Mouse (Mus musculus) olfactory bulb, adult 2 months (tissue): ENCODE measurements around the gene Rex1bd. TPM values are rescaled to one million over a fixed set of nuclear protein-coding genes. Genes with fewer than 3 reads are reported as not detected.

Source experiments
- H3K27ac ChIP-seq: fragments of 200-500 bp; 2 replicates; pipeline ENCODE4 v1.5.1; 2012; ENCODE audit warnings: low read depth, low read length; ENCODE audit not compliant: insufficient read depth
- H3K4me1 ChIP-seq: fragments of 200-500 bp; 2 replicates; pipeline ENCODE4 v1.6.1; 2012; ENCODE audit warnings: low read length; ENCODE audit not compliant: control insufficient read depth, insufficient read depth
- H3K4me3 ChIP-seq: fragments of 200-500 bp; 2 replicates; pipeline ENCODE4 v1.5.1; 2012; ENCODE audit warnings: mild to moderate bottlenecking, low read depth, low read length, moderate library complexity; ENCODE audit not compliant: insufficient read depth
- CTCF ChIP-seq: fragments of 200-500 bp; IDR thresholded peaks from 2 replicates; pipeline ENCODE4 v1.5.1; 2012; ENCODE audit warnings: low read depth, mild to moderate bottlenecking, low read length, moderate library complexity; ENCODE audit not compliant: insufficient read depth
- POLR2A ChIP-seq: fragments of 200-500 bp; IDR thresholded peaks from 2 replicates; pipeline ENCODE4 v1.6.1; 2012; ENCODE audit warnings: mild to moderate bottlenecking, low read depth, low read length, moderate library complexity; ENCODE audit not compliant: insufficient read depth
- WGBS: fragments of 180-500 bp; shearing (Covaris S2); methylation state at CpG from one replicate; pipeline ENCODE4 v1.1.7; 2018; 5-methylcytosine and 5-hydroxymethylcytosine counted together
- polyA plus RNA-seq: library from polyadenylated mRNA; stranded (reverse); fragments of >200 nt; gene quantifications from 2 replicates; pipeline ENCODE4 v1.2.4, GENCODE M21; 2012; ENCODE audit warnings: low replicate concordance; ENCODE audit not compliant: missing spikeins, insufficient read depth, insufficient read length

Gene Rex1bd
- polyA plus RNA-seq, 1 experiment: not detected

GRCm38 (mm10) chr8:70534281-70534680 is 27.7 kb upstream of the Rex1bd start:
- WGBS: 72% methylated on average over 12 of the region's 12 CpGs
- Histone ChIP-seq H3K4me3 (no peak overlapping the region), H3K27ac (no peak overlapping the region), H3K4me1 (peaks cover 15% of the 10 kb centered on the region)
- TF ChIP-seq CTCF: no peak
- TF ChIP-seq POLR2A: no peak

- 80% methylated on average over 2 of the region's 2 CpGs for WGBS
- no peak for TF ChIP-seq CTCF
- TF ChIP-seq POLR2A: no peak
- H3K27ac ChIP-seq: no peak overlapping the region
- H3K4me3 ChIP-seq: no peak overlapping the region
- H3K4me1 ChIP-seq: peaks cover 14% of the 10 kb centered on the region
These were observed 23.8 kb upstream of the Rex1bd start for GRCm38 (mm10) chr8:70530314-70530713.

GRCm38 (mm10) chr8:70529741-70530161 is 23.2 kb upstream of the Rex1bd start:
- TF ChIP-seq CTCF (no peak), POLR2A (no peak)
- H3K4me1 ChIP-seq: peaks cover 14% of the 10 kb centered on the region
- no peak overlapping the region for H3K4me3 ChIP-seq
- WGBS: 72% methylated on average over 3 of the region's 3 CpGs
- H3K27ac ChIP-seq: no peak overlapping the region

DNA sequence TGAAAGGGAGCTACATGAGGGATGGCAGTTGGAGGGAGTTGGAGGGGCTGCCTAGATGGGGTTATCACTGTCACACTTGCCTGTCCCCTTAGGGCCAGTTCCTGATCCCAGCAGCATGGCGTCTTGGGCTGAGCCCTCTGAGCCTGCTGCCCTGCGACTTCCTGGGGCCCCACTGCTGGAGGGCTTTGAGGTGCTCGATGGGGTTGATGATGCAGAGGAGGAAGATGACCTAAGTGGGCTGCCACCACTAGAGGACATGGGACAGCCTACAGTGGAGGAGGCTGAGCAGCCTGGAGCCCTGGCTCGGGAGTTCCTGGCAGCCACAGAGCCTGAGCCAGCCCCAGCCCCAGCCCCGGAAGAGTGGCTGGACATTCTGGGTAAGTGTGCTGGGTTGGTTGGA is 22.7 kb upstream of the Rex1bd start:
- TF ChIP-seq POLR2A (no peak), CTCF (no peak)
- 70% methylated on average over 5 of the region's 5 CpGs for WGBS
- Histone ChIP-seq H3K4me1 (peaks cover 13% of the 10 kb centered on the region), H3K4me3 (no peak overlapping the region), H3K27ac (no peak overlapping the region)

DNA sequence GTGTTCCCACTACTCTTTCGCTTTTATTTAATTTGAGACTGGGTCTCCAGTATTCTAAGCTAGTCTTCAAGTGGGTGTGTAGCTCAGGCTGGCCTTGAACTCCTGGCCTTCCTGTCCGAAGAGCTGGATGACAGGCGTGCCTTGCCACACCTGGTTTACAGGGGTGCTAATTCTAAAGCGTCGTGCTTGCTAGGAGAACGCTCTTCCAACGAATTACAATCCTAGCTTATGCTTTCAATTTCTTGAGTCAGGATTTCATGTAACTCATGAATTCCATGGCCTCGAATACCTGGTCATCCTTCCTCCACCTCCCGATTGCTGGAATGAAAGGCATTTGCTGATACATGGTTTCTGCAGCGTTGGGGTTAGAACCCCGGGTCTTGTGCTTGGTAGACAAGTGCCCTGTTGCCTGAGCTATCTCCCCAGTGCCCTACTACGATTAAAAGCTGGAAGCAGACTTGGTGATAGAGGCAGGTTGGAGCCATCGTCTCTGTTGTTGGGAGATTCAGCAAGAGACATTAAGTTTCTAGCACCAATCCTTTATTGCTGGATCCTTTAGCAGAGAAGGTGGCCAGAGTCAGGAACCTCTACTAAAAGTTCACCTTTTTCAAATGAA is 21.7 kb upstream of the Rex1bd start:
- TF ChIP-seq POLR2A: no peak
- no peak for TF ChIP-seq CTCF
- 0 out of 2 replicates have a peak overlapping the region, but pooled peaks have one; percentile 38 for H3K27ac ChIP-seq
- WGBS: 23% methylated on average over 13 of the region's 13 CpGs
- peak overlapping the region; percentile 89 for H3K4me3 ChIP-seq
- H3K4me1 ChIP-seq: peaks cover 12% of the 10 kb centered on the region

GRCm38 (mm10) chr8:70527512-70528181 is 21.1 kb upstream of the Rex1bd start, which contains the start of the genes Fkbp8 and Kxd1:
Gene Fkbp8 (plus strand): TSS chr8:70527724.
Gene Kxd1 (minus strand): TSS chr8:70527956.
- Histone ChIP-seq H3K4me3 (peak within 1 kb of the TSS; percentile 89), H3K27ac (peak within 1 kb of the TSS; percentile 63), H3K4me1 (peaks cover 12% of the 10 kb centered on the region)
- TF ChIP-seq CTCF: no peak
- TF ChIP-seq POLR2A: no peak
- 1% methylated on average over 61 of the region's 61 CpGs for WGBS

GRCm38 (mm10) chr8:70527111-70527511 is 20.6 kb upstream of the Rex1bd start:
- H3K27ac ChIP-seq: peak overlapping the region; percentile 63
- H3K4me3 ChIP-seq: peak overlapping the region; percentile 89
- no peak for TF ChIP-seq POLR2A
- no peak for TF ChIP-seq CTCF
- H3K4me1 ChIP-seq: peaks cover 12% of the 10 kb centered on the region
- under 1% methylated on average over 8 of the region's 8 CpGs for WGBS

DNA sequence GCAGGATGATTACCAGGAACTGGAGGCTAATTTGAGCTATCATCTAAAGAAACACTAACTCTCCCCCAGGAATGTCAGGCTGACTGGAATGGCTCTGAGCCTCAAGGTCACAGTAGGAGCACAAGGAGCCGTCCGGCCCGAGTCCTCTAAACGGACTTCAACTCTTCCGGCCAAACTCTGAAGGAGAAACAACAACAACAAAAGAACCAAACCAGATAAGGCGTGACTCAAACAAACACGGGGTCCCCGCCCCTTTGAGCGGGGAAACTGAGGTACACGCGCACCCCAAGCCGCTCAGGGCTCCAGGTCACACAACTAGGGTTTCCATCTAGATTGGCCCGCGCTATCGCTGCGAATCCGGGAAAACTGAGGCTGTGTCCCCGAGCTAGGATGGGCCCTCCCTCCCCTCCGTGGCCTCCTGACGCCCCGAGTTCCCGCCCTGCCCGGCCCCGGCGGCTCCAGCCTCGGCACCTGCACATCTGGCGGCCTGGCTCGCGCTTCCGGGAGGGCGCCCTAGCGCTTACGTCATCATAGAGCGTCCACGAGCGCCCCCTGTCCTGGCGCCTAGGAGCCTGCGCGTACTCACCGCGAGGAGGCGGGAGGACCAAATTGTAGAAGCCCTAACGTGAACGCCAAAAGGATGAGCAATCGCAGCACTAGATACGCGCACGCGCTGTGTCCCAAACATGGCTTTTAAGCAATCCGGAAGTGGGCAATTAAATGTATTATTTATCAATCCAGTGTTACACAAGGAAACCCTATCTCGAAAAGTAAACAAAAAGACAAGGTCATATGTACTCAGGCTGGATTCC is 16.2 kb upstream of the Rex1bd start:
- H3K4me3 ChIP-seq: peak overlapping the region; percentile 77
- no peaks in the 10 kb centered on the region for H3K4me1 ChIP-seq
- H3K27ac ChIP-seq: peak overlapping the region; percentile 89
- TF ChIP-seq POLR2A: peak; percentile 87
- TF ChIP-seq CTCF: 0 out of 2 replicates have a peak, but pooled peaks have one; percentile 13
- WGBS: under 1% methylated on average over 51 of the region's 51 CpGs
